Mouse (Mus musculus): ENCODE measurements around the gene Mfrp. TPM values are rescaled to one million over a fixed set of nuclear protein-coding genes. Genes with fewer than 3 reads are reported as not detected.

The Mfrp gene
- total and polyA plus RNA-seq, 3 experiments: 0.10 TPM; not detected in 2

DNA sequence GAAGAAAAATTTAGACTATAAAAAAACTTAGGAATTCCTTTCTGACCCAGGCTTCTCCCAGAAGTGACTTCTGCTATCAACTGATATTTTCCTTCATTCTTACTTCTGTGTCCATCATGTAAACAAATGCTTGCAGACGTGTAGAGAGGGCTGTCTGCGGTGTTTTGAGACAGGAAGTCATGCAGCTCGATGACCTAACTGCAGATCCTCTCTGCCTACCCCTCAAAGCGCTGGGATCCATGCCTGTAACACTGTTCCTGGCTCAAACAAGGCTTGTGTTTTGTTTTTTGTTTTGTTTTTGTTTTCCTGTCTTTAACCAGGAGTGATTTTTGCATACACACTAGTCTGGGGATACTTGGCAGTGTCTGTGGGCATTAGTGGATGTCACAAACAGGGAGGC lies 36.3 kb downstream of the Mfrp start:
- Histone ChIP-seq H3K9ac (ENCODE audit: control insufficient read depth, low read depth, low read length, poor library complexity, severe bottlenecking) (no peak overlapping the region), H3K9me3 (replicated peaks; ENCODE audit: insufficient read depth, low read length) (no peaks in the 10 kb centered on the region), H3K36me3 (ENCODE audit: control insufficient read depth in 1 of 2, insufficient read depth in 2 of 2, low read length in 2 of 2) (peaks cover 0 to 6% of the 10 kb centered on the region in 2 experiments; a peak in 1 of 4 replicates), H3K79me2 (ENCODE audit: control insufficient read depth, insufficient read depth, low read length, poor library complexity) (no peaks in the 10 kb centered on the region), H3K4me3 (ENCODE audit: control insufficient read depth in 1 of 2, insufficient read depth in 1 of 2, low read depth in 2 of 2, low read length in 2 of 2) (no peak overlapping the region), H3K4me1 (ENCODE audit: control insufficient read depth in 1 of 2, insufficient read depth in 2 of 2, low read length in 2 of 2) (peaks cover 0 to 12% of the 10 kb centered on the region in 2 experiments; a peak in 3 of 4 replicates), H3K27me3 (ENCODE audit: control insufficient read depth in 1 of 2, insufficient read depth in 2 of 2, low read length in 2 of 2) (peaks cover 16 to 22% of the 10 kb centered on the region in 2 experiments), H3K27ac (ENCODE audit: control insufficient read depth, low read depth, low read length) (no peak overlapping the region)
- no peak for DNase-seq (ENCODE audit: low read depth, low spot score)
- TF ChIP-seq RAD21 (IDR thresholded peaks at IDR 0.05; ENCODE audit: low read depth, low read length): no peak
- no peak for TF ChIP-seq TAL1 (IDR thresholded peaks at IDR 0.05; ENCODE audit: low read length)

DNA sequence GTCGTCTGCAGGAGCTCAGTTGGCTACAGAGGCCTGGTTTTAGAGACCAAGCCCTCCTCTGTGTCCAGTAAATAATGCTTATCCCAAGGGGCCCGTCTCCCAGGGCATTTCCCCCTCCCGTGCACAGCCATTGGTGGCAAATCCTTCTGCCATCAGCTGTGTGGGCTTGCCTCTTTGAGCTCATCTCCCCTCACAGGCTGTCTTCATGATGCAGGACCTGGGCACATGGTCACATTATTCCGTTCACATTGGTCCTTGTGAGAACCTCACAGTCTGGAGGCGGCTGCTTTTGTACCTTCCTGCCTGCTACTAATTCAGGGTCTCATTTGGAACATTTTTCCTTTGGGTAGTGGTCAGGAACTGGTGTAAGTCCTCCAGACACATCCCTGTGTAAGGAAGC lies 40.4 kb downstream of the Mfrp start:
- Histone ChIP-seq H3K4me3 (ENCODE audit: control insufficient read depth in 1 of 2, insufficient read depth in 1 of 2, low read depth in 2 of 2, low read length in 2 of 2) (no peak overlapping the region), H3K79me2 (ENCODE audit: control insufficient read depth, insufficient read depth, low read length, poor library complexity) (no peaks in the 10 kb centered on the region), H3K27me3 (ENCODE audit: control insufficient read depth in 1 of 2, insufficient read depth in 2 of 2, low read length in 2 of 2) (no peaks in the 10 kb centered on the region), H3K9ac (ENCODE audit: control insufficient read depth, low read depth, low read length, poor library complexity, severe bottlenecking) (no peak overlapping the region), H3K9me3 (replicated peaks; ENCODE audit: insufficient read depth, low read length) (no peaks in the 10 kb centered on the region), H3K27ac (ENCODE audit: control insufficient read depth, low read depth, low read length) (no peak overlapping the region), H3K4me1 (ENCODE audit: control insufficient read depth in 1 of 2, insufficient read depth in 2 of 2, low read length in 2 of 2) (no peaks in the 10 kb centered on the region), H3K36me3 (ENCODE audit: control insufficient read depth in 1 of 2, insufficient read depth in 2 of 2, low read length in 2 of 2) (no peaks in the 10 kb centered on the region; a peak in 2 of 4 replicates)
- TF ChIP-seq CHD1 (IDR thresholded peaks at IDR 0.05; ENCODE audit: low read depth, low read length) (no peak), CHD2 (IDR thresholded peaks at IDR 0.05; ENCODE audit: low read length) (no peak), ETS1 (IDR thresholded peaks at IDR 0.05; ENCODE audit: low read depth, low read length) (no peak), RCOR1 (IDR thresholded peaks at IDR 0.05; ENCODE audit: low read depth, low read length) (no peak), USF2 (IDR thresholded peaks at IDR 0.05; ENCODE audit: borderline replicate concordance in 1 of 2, insufficient read depth in 1 of 2, low read depth in 1 of 2, low read length in 2 of 2) (no peak), POLR2AphosphoS2 (IDR thresholded peaks at IDR 0.05; ENCODE audit: low read length) (no peak), GABPA (IDR thresholded peaks at IDR 0.05; ENCODE audit: low read depth, low read length) (no peak), NELFE (IDR thresholded peaks at IDR 0.05; ENCODE audit: low read depth, low read length) (no peak)
- no peak for DNase-seq (ENCODE audit: low read depth, low spot score)

DNA sequence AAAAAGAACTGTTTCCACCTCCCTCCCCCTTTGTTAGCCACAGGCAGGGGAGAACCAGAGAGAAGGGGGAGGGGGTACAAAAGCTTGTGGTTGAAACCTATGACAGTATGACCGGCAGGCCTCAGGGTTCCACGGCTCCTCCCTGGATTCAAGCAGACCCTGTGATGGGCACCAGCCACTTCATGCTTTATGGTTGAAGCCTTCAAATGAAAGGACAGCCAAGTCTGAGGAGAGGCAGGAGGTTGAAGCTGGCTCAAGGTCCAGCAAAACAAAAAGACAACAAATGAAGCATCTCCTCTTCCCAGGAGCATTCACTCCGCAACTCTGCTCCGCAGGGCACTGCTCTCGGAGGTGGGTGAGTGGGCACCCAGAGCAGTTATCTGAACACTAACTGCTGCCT lies 41.9 kb downstream of the Mfrp start:
- Histone ChIP-seq H3K4me1 (ENCODE audit: control insufficient read depth in 1 of 2, insufficient read depth in 2 of 2, low read length in 2 of 2) (no peaks in the 10 kb centered on the region), H3K27ac (ENCODE audit: control insufficient read depth, low read depth, low read length) (no peak overlapping the region), H3K36me3 (ENCODE audit: control insufficient read depth in 1 of 2, insufficient read depth in 2 of 2, low read length in 2 of 2) (no peaks in the 10 kb centered on the region; a peak in 2 of 4 replicates), H3K4me3 (ENCODE audit: control insufficient read depth in 1 of 2, insufficient read depth in 1 of 2, low read depth in 2 of 2, low read length in 2 of 2) (no peak overlapping the region), H3K79me2 (ENCODE audit: control insufficient read depth, insufficient read depth, low read length, poor library complexity) (no peaks in the 10 kb centered on the region), H3K9me3 (replicated peaks; ENCODE audit: insufficient read depth, low read length) (no peaks in the 10 kb centered on the region), H3K27me3 (ENCODE audit: control insufficient read depth in 1 of 2, insufficient read depth in 2 of 2, low read length in 2 of 2) (no peaks in the 10 kb centered on the region), H3K9ac (ENCODE audit: control insufficient read depth, low read depth, low read length, poor library complexity, severe bottlenecking) (no peak overlapping the region)
- DNase-seq (ENCODE audit: low read depth, low spot score): no peak
- no peak for TF ChIP-seq ZNF384 (IDR thresholded peaks at IDR 0.05; ENCODE audit: low read depth, low read length)
- no peak for TF ChIP-seq MEF2A (IDR thresholded peaks at IDR 0.05; ENCODE audit: extremely low read depth, insufficient replicate concordance, low read depth, low read length, poor library complexity, severe bottlenecking)
